Mouse (Mus musculus) heart, embryonic 11.5 days (tissue): ENCODE results near the gene Faah. TPM values are rescaled to one million over a fixed set of nuclear protein-coding genes. Genes with fewer than 3 reads are reported as not detected.
A peak's percentile ranks its signal among the peaks of the same experiment; 100 is the strongest.

Experiments
- ATAC-seq: fragments of 200-750 bp; cut with Nextera tagmentation; replicated peaks from 2 replicates; pipeline ENCODE4 v1.8.0; 2017; ENCODE audit warnings: moderate library complexity; ENCODE audit not compliant: insufficient number of reproducible peaks, low FRiP score, low TSS enrichment
- H3K27ac ChIP-seq: fragments of 300-500 bp; sonication (generic); 2 replicates; pipeline ENCODE4 v1.5.1; 2014; ENCODE audit warnings: mild to moderate bottlenecking, low read depth, low read length
- H3K27me3 ChIP-seq: fragments of 300-500 bp; sonication (generic); 2 replicates; pipeline ENCODE4 v1.6.1; 2014; ENCODE audit warnings: mild to moderate bottlenecking, low read length, mixed read lengths; ENCODE audit not compliant: control insufficient read depth, insufficient read depth
- H3K36me3 ChIP-seq: fragments of 300-500 bp; sonication (generic); 2 replicates; pipeline ENCODE4 v1.6.1; 2014; ENCODE audit warnings: mild to moderate bottlenecking, low read length, moderate library complexity, mixed read lengths; ENCODE audit not compliant: control insufficient read depth, insufficient read depth
- H3K4me1 ChIP-seq: fragments of 300-500 bp; sonication (generic); 2 replicates; pipeline ENCODE4 v1.6.1; 2014; ENCODE audit warnings: low read length; ENCODE audit not compliant: control insufficient read depth, insufficient read depth
- H3K4me2 ChIP-seq: fragments of 300-500 bp; sonication (generic); 2 replicates; pipeline ENCODE4 v1.6.1; 2014; ENCODE audit warnings: mild to moderate bottlenecking, moderate library complexity
- H3K4me3 ChIP-seq: fragments of 300-500 bp; sonication (generic); 2 replicates; pipeline ENCODE4 v1.5.1; 2014; ENCODE audit warnings: low read depth, low read length
- H3K9ac ChIP-seq: fragments of 300-500 bp; sonication (generic); 2 replicates; pipeline ENCODE4 v1.6.1; 2014; ENCODE audit warnings: mild to moderate bottlenecking, low read depth, low read length, moderate library complexity
- H3K9me3 ChIP-seq: fragments of 300-500 bp; sonication (generic); replicated peaks from 2 replicates; pipeline ENCODE4 v1.6.1; 2016; ENCODE audit warnings: low read length; ENCODE audit not compliant: control insufficient read depth
- WGBS: fragments of 180-500 bp; shearing (Covaris S2); extraction: QIAGEN DNeasy Blood & Tissue Kit; methylation state at CpG from one replicate; pipeline ENCODE4 v1.1.7; 2014; ENCODE audit not compliant: insufficient replicate concordance; 5-methylcytosine and 5-hydroxymethylcytosine counted together
- polyA plus RNA-seq: library from polyadenylated mRNA; unstranded; fragments of >200 nt; fragmentation: Nextera tagmentation; extraction: Ambion mirVana; gene quantifications from 2 replicates; pipeline ENCODE4 v1.2.1, GENCODE M21; 2014

Gene Faah
- polyA plus RNA-seq, 1 experiment from 2014 or later = 0.94 TPM

- 81% methylated on average over 16 of the region's 16 CpGs for WGBS
- H3K27ac ChIP-seq = no peak overlapping the region
- no peaks in the 10 kb centered on the region for H3K9me3 ChIP-seq
- no peak overlapping the region for H3K9ac ChIP-seq
- 0 out of 2 replicates have a peak, but pooled peaks cover 5% of the 10 kb centered on the region for H3K27me3 ChIP-seq
- no peak overlapping the region for H3K4me3 ChIP-seq
- H3K36me3 ChIP-seq = no peaks in the 10 kb centered on the region
- ATAC-seq = no peak
- no peaks in the 10 kb centered on the region for H3K4me1 ChIP-seq
- H3K4me2 ChIP-seq = no peak overlapping the region
These were observed 22.9 kb downstream of the Faah start for GRCm38 (mm10) chr4:115994662-115995375.

GRCm38 (mm10) chr4:115989382-115989781 lies 28.3 kb downstream of the Faah start:
- ATAC-seq = no peak
- no peaks in the 10 kb centered on the region for H3K36me3 ChIP-seq
- H3K9ac ChIP-seq = no peak overlapping the region
- H3K4me2 ChIP-seq = no peak overlapping the region
- H3K4me3 ChIP-seq = no peak overlapping the region
- 0 out of 2 replicates have a peak, but pooled peaks cover 1% of the 10 kb centered on the region for H3K4me1 ChIP-seq
- WGBS = 62% methylated on average over 7 of the region's 7 CpGs
- no peak overlapping the region for H3K27ac ChIP-seq
- H3K9me3 ChIP-seq = no peaks in the 10 kb centered on the region
- H3K27me3 ChIP-seq = no peaks in the 10 kb centered on the region

DNA sequence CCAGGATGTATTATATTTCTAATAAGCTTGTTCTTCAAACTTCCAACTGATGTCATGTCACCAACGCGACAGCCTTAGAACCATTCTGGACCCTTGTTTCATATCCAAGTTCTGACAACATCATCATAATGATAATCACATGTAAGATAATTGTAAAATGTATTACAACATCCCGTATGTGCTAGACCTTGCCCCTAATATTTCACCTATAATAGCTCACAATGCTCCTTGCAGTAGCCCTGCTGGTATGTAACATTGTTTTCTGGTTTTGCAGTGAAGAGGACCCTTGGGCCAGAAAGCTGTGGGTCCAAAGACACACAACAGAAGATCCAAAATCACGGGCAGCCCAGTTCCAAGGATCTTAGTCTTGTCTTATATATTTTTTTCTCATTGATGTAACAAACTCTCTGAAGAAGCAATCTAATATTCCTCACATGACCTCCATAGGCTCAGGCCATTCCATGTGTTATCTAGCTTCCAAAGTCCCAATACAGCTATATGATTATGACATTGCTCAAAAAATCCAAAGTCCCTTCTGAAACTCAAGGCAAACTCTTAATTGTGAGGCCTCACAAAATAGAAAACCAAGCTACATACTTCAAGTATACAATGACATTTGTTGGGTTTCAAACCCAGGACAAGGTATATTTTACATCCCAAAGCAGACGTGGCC lies 29.7 kb downstream of the Faah start:
- H3K27ac ChIP-seq = no peak overlapping the region
- no peak overlapping the region for H3K4me2 ChIP-seq
- 0 out of 2 replicates have a peak, but pooled peaks cover 2% of the 10 kb centered on the region for H3K4me1 ChIP-seq
- WGBS = 74% methylated on average over 5 of the region's 5 CpGs
- no peaks in the 10 kb centered on the region for H3K36me3 ChIP-seq
- no peak overlapping the region for H3K9ac ChIP-seq
- peaks cover 6% of the 10 kb centered on the region; the same call in 1 of the 2 replicates for H3K27me3 ChIP-seq
- ATAC-seq = no peak
- H3K4me3 ChIP-seq = no peak overlapping the region
- H3K9me3 ChIP-seq = no peaks in the 10 kb centered on the region

DNA sequence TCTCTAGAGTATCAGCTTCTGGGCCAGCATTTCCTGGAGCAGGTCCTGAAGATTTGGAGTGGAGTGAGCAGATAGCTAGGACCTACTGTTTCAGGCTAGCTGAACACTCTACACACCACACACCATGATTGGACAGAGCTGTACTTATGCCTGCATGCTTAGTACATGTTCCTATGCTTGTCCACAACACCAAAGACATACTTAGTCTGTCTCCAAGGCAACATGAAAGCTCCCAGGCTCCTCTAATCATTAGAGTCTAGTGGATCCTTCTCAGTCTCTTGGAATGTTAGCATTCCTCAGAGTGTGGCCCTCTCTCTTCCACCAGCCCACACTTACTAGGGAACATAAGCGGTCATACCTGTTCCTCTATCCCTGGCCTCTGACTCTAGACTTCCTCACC lies 30.3 kb downstream of the Faah start:
- H3K4me3 ChIP-seq = no peak overlapping the region
- H3K27ac ChIP-seq = no peak overlapping the region
- H3K9ac ChIP-seq = no peak overlapping the region
- H3K36me3 ChIP-seq = no peaks in the 10 kb centered on the region
- H3K4me1 ChIP-seq = 0 out of 2 replicates have a peak, but pooled peaks cover 2% of the 10 kb centered on the region
- no peaks in the 10 kb centered on the region for H3K9me3 ChIP-seq
- no peak for ATAC-seq
- H3K4me2 ChIP-seq = no peak overlapping the region
- WGBS = 68% methylated on average over 1 of the region's 1 CpGs
- peaks cover 6% of the 10 kb centered on the region; the same call in 1 of the 2 replicates for H3K27me3 ChIP-seq

GRCm38 (mm10) chr4:115984967-115985366 lies 32.8 kb downstream of the Faah start:
- no peak overlapping the region for H3K4me3 ChIP-seq
- H3K4me1 ChIP-seq = 0 out of 2 replicates have a peak, but pooled peaks cover 2% of the 10 kb centered on the region
- no peak overlapping the region for H3K4me2 ChIP-seq
- no peaks in the 10 kb centered on the region for H3K9me3 ChIP-seq
- WGBS = 28% methylated on average over 8 of the region's 8 CpGs
- ATAC-seq = no peak
- H3K27me3 ChIP-seq = peaks cover 17% of the 10 kb centered on the region
- H3K36me3 ChIP-seq = no peaks in the 10 kb centered on the region
- H3K9ac ChIP-seq = no peak overlapping the region
- no peak overlapping the region for H3K27ac ChIP-seq

DNA sequence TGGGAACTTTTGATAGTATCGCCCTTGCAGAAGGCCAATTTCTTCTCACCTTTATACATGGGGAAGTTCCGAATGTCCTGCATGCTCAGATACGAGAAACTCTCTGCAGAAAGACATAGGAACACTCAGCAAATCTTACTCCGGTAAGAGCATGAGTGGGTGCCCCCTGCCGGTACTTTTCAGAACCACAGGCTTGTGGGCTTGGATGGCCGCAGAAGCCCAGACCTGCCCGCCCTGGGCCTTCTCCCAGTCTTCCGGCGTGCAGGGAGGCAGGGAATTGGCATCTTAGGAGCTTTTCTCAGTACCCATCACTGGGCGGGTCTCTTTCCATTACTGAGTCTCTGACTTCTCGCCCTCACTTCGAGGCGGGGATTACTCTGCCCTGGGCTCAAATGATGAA lies 33.6 kb downstream of the Faah start:
- peaks cover 9% of the 10 kb centered on the region; the same call in 1 of the 2 replicates for H3K4me1 ChIP-seq
- no peaks in the 10 kb centered on the region for H3K36me3 ChIP-seq
- H3K9me3 ChIP-seq = no peaks in the 10 kb centered on the region
- H3K27ac ChIP-seq = no peak overlapping the region
- WGBS = 3% methylated on average over 13 of the region's 13 CpGs
- no peak overlapping the region for H3K4me3 ChIP-seq
- peaks cover 25% of the 10 kb centered on the region for H3K27me3 ChIP-seq
- no peak overlapping the region for H3K9ac ChIP-seq
- peak overlapping the region; percentile 52 for H3K4me2 ChIP-seq
- no peak for ATAC-seq

DNA sequence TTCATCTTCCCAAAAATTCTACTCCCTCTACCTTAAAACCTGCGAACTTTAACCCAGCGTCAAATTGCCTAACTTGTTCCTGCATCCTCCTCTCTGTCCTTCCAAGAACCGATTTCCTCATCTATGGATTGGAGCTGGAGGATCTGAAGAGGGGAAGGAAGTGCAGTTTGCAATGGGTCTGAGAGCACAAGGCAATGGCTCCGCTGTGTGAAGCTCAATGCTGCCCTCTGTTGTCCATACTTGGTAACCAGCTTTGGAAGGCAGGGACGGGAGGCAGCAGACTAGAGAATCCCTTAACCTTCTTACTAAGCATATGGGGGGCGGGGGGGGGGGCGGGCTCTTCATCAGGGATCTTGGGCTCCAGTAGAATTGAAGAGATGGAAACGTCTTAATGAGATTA lies 37.0 kb downstream of the Faah start:
- no peaks in the 10 kb centered on the region for H3K36me3 ChIP-seq
- ATAC-seq = no peak
- H3K9ac ChIP-seq = no peak overlapping the region
- H3K4me3 ChIP-seq = no peak overlapping the region
- 2% methylated on average over 8 of the region's 8 CpGs for WGBS
- H3K27ac ChIP-seq = no peak overlapping the region
- peaks cover 9% of the 10 kb centered on the region; the same call in 1 of the 2 replicates for H3K4me1 ChIP-seq
- no peak overlapping the region for H3K4me2 ChIP-seq
- H3K27me3 ChIP-seq = peaks cover 60% of the 10 kb centered on the region
- no peaks in the 10 kb centered on the region for H3K9me3 ChIP-seq

DNA sequence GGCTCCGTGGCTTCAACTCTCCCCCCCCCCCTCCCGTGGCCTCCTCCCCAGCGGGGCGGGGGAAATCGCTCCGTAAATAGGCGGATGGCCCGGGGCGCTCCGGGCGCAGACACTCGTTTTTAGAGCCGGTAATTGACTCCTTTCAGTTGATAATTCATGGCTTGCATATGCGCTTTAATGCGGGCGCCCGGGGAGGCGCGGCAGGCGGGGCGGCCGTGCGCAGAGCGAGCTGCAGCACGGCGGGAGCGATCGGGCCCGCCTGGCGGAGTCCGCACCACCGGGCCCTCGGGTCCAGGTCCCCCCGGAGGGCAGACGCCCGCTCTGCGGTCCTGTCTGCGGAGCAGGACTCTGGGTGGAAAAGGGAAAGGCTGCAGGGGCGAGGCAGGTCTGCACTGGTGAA lies 38.3 kb downstream of the Faah start:
- H3K27ac ChIP-seq = no peak overlapping the region
- no peak overlapping the region for H3K9ac ChIP-seq
- peaks cover 69% of the 10 kb centered on the region for H3K27me3 ChIP-seq
- peak overlapping the region; percentile 64 for H3K4me2 ChIP-seq
- no peak for ATAC-seq
- H3K9me3 ChIP-seq = no peaks in the 10 kb centered on the region
- WGBS = under 1% methylated on average over 39 of the region's 39 CpGs
- H3K36me3 ChIP-seq = no peaks in the 10 kb centered on the region
- H3K4me1 ChIP-seq = peaks cover 8% of the 10 kb centered on the region; the same call in 1 of the 2 replicates
- peak overlapping the region; percentile 39 for H3K4me3 ChIP-seq
